Mouse (Mus musculus) telencephalon, adult 2 months (tissue): ENCODE results near the gene Fam222a.

ENCODE experiments used
- DNase-seq: peaks from one replicate; pipeline ENCODE4 v3.0.0-alpha.2; 2011; ENCODE audit warnings: low read depth, low spot score

The Fam222a gene

DNA sequence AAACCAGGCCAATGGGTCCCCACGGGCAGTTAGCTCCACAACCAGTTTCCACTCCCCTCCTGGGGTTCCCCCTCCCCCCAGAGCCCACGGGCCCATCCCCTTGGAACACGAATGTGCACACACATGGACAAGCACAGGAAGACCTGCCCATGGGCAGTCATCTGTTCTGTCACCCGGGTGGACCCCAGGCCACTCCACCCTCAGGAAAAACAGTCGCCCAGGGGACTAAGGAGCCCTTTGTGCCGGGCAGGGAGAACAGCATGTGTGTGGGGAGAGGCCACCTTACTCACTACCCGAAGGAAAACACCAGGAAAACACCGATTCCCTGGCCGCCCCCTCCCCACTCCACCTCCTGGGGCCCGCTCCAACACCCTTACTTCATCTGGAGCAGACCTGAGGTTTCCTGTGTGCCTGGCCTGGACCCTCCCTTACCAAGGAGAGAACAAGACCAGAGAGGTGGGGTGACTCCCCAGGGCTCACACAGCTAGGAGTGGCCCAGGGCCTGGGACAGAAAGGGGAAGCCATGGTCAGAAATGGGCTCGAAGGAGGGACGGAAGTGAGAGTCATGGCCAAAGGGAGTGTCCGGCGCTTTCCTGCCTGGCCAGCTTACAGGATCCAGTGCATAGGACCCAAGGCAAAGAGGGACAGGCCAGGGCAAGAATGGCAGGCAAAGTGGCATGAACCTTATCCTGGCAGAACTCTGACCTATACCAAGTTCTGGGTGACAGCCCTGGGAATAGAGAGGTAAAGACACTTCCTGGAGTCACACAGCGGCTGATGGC, 86.0 kb downstream of the Fam222a start:
- DNase-seq: no peak

DNA sequence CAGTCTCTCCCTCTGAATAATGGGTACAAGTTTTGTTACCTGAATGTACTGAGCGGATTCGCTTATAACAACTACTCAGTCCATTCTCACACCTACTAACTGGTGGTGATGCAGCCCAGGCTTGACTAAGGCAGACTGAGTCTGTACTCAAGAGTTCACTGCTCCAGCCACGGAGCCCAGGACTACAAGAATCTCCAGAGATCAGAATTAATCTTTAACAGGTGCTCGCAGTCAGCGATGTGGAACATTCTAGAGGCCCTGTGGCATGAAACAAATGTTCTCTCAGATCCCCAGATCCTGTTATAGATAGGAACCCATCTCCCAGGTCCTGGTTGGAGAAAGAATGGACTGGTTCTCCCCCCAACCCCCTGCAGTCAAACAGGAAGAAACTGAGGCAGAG, 87.9 kb downstream of the Fam222a start:
- DNase-seq: no peak

DNA sequence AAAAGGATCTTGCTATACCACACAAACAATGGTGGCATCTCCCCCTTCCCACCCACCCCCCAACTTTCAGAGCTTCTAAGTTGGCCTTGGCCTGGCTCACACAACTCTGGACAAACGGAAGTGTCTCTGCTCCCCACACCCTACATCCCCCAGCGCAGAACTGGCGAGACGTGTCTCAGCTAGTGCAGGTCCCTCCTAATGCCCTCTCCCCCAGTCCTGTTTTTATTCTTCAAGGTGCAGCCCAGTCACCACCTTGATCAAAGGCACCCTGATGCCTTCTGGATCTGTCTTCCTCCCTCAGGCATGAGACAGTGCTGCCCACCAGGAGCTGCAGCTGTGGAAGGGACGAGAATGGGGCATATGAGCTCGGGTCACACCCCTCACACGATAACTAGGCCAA, 88.5 kb downstream of the Fam222a start:
- DNase-seq: no peak

DNA sequence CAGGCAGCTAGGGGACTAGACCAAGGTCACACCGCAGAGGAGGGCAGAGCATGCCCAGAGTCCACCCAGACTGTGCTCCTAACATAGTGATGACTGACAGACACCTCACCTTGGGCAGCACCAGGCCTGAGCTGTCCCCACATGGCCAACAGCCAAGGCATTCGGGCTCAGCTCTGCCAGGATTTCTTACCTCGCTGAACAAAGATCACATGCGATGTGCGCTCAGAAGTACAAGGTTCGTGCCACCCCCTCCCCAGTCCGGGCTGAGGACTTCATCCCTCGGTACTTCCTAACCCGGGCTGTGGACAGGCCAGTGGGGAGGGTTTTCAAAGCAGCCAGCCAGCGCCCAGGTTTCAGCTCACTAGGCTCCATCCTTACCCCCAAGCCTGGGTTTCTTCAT, 89.6 kb downstream of the Fam222a start:
- DNase-seq: no peak

DNA sequence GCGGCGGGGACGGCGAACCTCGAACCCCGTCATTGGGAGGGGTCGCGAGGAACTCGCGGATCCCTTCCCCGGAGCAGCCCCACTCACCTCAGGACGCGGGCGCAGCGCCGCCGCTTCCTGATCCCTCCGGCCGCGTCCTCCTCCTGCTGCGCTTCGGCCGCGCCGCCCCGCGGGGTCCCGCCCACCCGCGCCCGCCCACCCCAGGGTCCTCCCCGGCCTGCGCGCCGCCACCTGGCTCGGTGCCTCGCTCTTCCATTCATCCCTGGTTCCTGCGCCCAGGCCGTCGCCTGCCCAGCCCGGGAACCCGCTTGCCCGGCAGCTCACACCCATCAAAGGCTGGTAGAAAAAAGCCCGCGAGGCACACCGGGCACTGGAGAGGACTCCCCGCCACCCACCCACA, 90.4 kb downstream of the Fam222a start, which contains the start of gene Trpv4:
Trpv4 (minus strand) TSS at position 167 of the 400 bp plus-strand sequence.
- DNase-seq: no peak

DNA sequence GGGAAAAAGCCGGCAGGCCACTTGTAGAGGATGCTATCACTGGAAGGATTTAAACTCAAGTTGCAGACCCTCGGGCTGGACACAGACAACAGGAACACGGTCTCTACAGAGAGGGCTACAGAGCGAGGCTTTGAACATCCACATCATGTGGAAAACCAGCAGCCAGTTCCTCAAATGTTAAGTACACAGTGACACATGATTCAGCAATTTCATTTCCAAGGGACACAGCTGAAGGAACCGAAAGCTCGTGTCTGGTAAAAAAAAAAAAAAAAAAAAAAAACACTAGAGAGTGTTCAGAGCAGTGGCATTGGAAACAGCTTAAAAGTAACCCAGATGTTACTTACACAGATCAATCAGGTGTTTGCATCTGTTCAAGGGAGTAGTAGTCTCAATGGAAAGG, 93.2 kb downstream of the Fam222a start:
- DNase-seq: peak; percentile 18
